Mouse (Mus musculus): ENCODE measurements around the gene Adra2a.

The Adra2a gene

GRCm38 (mm10) chr19:54043851-54044250 lies at the start of gene Adra2a:
TSS of gene Adra2a (plus strand) at chr19:54044151.
- DNase-seq (ENCODE audit: low spot score): no peak

DNA sequence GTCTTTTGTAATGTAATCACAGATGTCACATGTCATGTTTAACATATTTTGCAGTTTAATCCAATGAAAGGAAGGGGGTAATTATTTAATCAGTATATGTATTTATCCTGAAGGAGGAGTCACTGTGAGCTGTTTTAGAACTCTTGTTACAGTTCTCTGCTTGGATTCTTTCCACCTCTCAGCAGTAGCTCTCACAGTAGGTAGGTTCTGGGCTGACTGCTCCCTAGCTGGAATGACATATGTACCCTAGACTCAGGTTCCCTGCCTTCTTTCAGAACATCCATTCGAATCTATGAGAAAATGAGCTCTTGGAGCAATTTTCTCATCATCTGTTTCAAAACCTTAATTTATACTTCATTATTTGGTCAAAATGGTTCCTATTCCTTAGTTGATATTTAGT lies 49.7 kb upstream of the Adra2a start:
- DNase-seq (ENCODE audit: low spot score): no peak

GRCm38 (mm10) chr19:54010973-54011372 lies 33.0 kb upstream of the Adra2a start:
- no peak for DNase-seq (ENCODE audit: low spot score)

- no peak for DNase-seq (ENCODE audit: low spot score)
Observed at GRCm38 (mm10) chr19:54014999-54015398, 29.0 kb upstream of the Adra2a start.

DNA sequence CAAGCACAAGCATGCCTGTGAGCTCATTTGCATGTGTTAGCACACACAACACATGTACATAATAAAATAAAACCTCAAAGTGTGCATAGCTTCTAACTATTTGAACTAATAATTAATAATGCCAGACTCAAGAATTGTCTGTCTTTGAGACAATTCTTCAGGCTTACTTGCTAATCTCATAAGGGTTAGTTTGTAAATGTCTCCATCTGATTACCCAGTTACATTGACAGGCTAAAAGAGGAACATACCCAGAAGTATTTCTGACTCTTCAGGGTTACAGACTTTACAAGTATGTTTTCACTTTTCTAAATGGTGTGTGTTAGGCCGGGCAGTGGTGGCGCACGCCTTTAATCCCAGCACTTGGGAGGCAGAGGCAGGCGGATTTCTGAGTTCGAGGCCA lies 28.4 kb upstream of the Adra2a start:
- DNase-seq (ENCODE audit: low spot score): no peak

DNA sequence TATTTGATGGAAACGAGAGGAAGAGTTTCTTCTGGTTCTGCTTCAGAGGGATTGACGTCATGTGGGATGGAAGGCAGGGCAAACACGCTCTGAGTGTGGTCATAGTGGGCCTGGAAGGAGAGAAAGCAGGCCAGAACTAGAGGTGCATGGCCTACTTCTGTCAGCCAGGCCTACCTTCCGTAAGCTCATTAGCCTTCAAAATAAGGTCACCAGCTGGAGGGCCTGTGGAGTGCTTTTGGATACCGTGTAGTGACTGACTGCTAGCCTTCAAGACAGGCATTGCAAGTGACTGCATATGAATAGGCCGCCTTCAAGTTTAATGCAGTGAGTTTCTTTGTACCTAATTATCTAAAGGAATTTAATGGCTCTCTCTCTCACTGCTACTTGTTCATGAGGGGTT lies 8.9 kb upstream of the Adra2a start:
- DNase-seq (ENCODE audit: low spot score): no peak

DNA sequence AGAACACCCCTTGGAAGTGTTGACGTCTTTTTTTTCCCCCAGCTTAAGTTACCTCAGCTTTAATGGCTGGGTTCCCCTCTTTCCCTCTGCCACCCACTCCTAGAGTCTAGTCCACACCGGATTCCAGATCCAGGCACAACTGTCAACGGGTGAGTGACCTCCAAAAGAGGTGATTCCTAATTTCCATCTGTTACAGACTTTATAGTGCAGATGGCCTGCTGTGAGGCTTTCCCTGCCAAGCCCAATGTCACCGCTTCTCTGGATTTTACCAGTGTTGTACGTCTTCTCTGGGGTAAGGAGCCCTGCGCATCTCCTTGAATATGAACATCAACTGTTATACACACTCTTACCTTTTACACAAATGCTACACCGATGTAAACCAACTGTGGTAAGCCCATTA lies 4.5 kb upstream of the Adra2a start:
- DNase-seq (ENCODE audit: low spot score): no peak

DNA sequence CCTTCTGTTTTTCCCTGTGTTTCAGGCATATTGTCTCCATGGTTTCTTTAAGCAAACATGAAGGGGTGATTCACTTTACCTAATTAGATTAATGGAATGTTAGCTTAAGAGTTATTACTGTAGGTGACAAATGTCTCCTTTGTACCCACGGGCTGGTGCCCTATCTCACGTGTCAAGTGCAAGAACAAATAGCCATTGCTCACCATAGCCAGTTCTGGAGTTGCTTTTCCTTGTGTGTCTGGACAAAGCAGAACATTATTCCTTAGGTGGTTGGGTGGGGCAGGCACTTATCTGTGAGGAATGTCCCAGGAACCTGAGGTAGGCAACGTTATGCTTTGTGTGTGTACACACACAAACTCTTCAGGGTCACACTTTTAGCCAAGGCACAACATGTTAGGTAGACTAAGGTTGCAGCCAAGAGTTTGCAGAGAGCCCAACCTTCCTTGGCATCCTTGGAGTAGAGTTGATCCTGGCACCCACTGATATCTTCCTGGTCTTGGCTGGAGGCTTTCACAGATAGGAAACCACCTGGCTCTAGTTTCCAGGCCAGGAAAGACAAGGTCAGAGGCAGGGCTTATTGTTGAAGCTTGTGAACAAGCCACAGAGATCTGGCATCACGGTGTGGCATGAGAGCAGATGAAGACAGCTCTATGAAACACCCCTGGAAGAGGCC lies 3.5 kb upstream of the Adra2a start:
- no peak for DNase-seq (ENCODE audit: low spot score)

DNA sequence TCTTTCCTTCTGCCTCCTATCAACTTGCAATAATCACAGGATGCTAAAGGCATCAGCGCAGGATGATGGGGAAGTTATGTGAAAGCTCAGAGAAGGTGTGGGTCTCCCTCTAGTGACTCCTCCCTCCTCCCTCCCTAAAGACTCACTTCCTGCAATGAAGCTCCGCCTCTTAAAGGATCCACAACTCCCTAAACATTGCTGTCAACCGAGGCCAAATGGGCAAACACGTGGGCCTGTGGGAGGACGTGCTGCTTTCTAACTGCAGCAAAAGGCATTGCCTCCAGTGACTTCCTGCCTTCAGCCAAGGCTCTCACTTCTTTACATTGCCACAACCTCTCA lies 3.0 kb upstream of the Adra2a start:
- no peak for DNase-seq (ENCODE audit: low spot score)

DNA sequence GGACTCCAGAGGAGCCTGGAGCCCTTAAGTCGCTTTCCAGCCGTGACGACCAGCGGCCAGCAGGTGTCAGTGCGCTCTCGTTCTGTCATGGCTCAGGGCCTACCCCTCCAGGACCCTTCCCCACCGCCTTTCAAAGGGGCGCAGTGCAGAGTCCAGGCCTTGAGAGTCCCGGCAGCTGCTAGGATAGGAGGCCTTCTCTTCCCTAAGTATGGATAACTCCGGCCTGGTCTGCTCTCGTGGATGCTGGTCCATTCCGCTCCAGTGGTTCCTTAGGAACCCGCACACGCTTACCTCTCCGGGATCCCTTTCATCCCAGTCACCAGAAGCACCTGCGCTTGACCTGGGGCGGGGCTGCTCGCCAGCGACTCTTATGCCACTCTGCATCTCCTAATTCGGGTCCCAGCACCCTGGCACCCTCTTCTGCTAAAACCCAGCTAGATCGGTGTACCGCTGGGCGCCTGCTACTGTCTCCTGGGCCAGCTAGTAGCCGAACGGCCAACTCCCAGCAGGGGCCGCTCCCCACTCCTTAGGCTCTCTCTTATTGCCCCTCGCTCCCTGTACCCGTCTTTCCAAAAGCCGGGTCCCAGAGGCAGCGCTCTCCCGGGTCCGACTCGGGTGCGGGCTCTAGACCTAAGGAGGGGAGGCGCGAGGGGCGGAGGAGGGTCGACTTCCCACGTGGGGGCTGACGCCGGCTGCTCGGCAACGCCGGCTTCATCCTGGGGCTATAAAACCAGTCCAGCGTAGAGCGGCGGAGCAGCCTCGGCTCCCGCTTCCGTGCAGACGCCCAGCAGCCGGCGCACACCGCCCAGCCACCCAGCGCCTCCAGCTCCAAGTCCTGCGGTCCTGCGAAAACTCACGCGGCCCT lies 788 bp downstream of the Adra2a start:
- DNase-seq (ENCODE audit: low spot score): peak; percentile 43

- no peak for DNase-seq (ENCODE audit: low spot score)
Observed at GRCm38 (mm10) chr19:54045412-54045811, 1.5 kb downstream of the Adra2a start.

DNA sequence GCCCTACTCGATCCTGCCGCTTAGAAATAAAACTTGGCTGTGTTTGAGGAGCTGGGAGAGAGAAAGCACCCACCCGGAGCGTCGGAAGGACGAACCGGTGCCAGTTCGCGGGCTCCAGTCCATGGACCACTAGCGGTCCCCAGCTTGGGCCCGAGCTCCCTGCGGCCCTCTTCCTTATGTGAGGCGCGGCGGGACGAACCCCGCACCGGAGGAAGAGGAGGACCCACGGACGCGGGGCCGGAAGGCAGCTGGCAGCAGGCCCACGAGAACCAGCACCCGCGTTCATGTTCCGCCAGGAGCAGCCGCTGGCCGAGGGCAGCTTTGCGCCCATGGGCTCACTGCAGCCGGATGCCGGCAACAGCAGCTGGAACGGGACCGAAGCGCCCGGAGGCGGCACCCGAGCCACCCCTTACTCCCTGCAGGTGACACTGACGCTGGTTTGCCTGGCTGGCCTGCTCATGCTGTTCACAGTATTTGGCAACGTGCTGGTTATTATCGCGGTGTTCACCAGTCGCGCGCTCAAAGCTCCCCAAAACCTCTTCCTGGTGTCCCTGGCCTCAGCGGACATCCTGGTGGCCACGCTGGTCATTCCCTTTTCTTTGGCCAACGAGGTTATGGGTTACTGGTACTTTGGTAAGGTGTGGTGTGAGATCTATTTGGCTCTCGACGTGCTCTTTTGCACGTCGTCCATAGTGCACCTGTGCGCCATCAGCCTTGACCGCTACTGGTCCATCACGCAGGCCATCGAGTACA lies 2.2 kb downstream of the Adra2a start:
- DNase-seq (ENCODE audit: low spot score): no peak

GRCm38 (mm10) chr19:54046684-54047070 lies 2.7 kb downstream of the Adra2a start:
- no peak for DNase-seq (ENCODE audit: low spot score)

DNA sequence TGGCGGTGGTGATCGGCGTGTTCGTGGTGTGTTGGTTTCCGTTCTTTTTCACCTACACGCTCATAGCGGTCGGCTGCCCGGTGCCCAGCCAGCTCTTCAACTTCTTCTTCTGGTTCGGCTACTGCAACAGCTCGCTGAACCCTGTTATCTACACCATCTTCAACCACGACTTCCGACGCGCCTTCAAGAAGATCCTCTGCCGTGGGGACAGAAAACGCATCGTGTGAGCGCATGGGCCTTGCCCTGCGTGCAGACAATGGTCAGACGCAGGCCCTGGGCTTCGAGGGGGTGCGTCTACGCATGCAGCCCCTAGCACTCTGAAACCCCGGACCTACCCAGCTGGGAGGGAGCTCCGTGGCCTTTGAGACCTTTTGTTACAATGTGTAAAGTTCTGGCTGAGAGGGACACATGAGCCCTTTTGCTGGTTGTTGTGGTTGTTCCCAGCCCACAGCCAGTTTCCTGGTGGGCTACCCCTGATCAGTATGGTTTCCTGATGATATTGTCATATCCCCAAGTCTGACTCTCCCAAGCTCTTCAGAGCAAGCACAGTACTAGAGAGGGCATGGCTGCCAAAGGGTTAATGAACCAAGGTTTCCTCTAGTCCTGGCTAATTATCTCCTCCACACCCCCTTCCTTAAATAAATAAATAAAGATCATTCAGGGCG lies 3.6 kb downstream of the Adra2a start:
- no peak for DNase-seq (ENCODE audit: low spot score)

GRCm38 (mm10) chr19:54048161-54048885 lies 4.4 kb downstream of the Adra2a start:
- DNase-seq (ENCODE audit: low spot score): no peak

DNA sequence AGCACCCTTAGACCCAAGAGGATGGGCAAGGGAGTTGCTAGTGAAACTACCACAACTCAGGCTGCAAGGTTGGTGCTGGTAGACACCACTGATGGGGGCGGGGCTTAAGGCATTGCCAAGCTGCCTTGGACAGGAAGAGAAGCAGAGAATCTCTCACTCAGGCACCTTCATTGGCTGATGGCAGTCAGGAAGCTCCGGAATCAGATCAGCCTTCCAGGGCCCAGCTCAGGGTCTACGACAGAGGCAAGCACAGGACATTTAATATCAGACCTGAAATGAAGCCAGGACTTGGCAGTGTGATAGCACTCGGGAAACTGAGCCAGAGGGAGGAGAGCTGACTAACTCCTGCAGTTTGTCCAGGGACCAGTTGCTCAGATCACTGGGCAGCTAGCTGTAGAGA lies 7.7 kb downstream of the Adra2a start:
- no peak for DNase-seq (ENCODE audit: low spot score)

DNA sequence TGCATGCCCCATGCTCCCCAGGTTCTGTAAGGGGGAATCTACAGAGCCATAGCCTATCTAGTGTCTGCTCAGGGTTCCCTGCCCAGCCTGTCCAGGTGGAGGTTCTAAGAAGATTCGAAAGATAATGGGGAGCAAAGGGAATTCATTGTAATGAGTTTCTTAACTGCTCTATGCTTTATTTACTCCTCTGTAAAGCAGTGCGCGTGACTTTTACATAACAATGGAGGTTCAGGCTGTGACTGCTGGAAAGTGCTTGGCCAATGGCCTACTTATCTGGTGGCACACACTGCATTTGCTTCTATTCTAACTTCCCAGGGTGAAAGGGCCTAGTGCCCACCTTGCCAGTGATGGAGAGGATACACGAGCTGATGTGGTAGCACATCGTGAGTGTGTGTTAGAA lies 11.9 kb downstream of the Adra2a start:
- DNase-seq (ENCODE audit: low spot score): no peak

DNA sequence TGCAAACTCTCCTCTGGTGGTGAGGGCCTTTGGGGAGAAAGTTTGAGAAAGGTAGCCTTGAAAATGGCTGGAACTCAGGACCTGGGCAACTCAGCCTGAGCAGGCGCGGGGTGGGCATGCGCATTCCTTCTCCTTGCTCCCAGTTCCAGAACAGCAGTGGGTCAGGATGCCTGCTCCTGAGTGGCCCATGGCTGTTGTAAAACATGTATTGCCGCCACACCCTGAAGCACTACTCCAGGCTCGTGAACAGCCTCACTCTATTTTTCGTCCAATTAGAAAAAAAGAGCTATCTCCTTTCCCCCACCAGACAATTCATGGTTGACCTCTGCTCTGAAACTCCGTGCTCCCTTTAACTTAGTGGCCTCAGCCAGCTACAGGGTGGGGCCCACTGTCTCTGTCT lies 24.5 kb downstream of the Adra2a start:
- DNase-seq (ENCODE audit: low spot score): no peak

DNA sequence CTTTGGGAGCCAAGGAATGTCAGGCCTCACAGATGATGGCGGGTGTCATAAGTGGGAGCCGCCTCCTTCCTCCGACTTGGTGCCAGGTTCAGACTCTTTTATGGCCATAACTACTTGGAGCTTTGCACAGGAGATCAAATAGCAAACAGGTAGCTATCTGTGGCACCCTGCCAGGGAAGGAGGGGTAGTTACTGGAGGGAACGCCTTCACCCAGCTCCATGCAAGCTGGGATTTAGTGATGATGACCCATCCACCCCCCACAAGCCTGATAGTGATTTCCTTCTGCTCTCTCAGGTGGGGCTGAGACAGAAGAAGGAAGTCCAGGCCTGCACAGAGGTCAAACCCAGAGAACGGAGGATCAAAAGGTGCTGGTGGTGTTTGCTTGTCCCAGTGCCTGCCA lies 26.6 kb downstream of the Adra2a start:
- no peak for DNase-seq (ENCODE audit: low spot score)

GRCm38 (mm10) chr19:54072233-54072800 lies 28.4 kb downstream of the Adra2a start:
- no peak for DNase-seq (ENCODE audit: low spot score)
